ENCODE assay signal across 8 mouse cellular contexts in genomic region chr13:119462596-119463560, GRCm38 (mm10). TPM values are rescaled to one million over a fixed set of nuclear protein-coding genes. Genes with fewer than 3 reads are reported as not detected.
A peak's percentile ranks its signal among the peaks of the same experiment; 100 is the strongest.
DNase-seq lines count a peak whose midpoint lies in the region; ATAC-seq lines count a peak whose summit lies in the region.

Gene 4833420G17Rik (plus strand): TSS chr13:119462768.

- DNase-seq in adipocyte (ENCODE audit: low spot score) = peak; percentile 95
- peak; percentile 93 for DNase-seq in embryo, embryonic 10 days (ENCODE audit: low spot score)
- DNase-seq in gastrocnemius, postnatal 10 days = peak; percentile 88
- DNase-seq in induced T-regulatory cell, adult 2 months (ENCODE audit: low read depth) = peak; percentile 97
- DNase-seq in left cerebral cortex, adult 9 months (ENCODE audit: low spot score in 2 of 2) = peak; percentile 58 to 87
- DNase-seq in right cerebral cortex, postnatal 14 days = peak; percentile 82
- DNase-seq in urinary bladder, postnatal 36 days (ENCODE audit: low spot score in 2 of 2) = peak; percentile 82 to 87

- peak; percentile 94 for ATAC-seq in megakaryocyte progenitor cell, adult 5-6 weeks (replicated peaks; ENCODE audit: poor library complexity)

RNA-seq across cellular contexts. Expression of gene 4833420G17Rik, which starts in this region (rescaled TPM):
- 10 to 100 TPM in 1 of 2 experiments, 1 to 10 TPM in 1; 9.7 to 12.0 TPM for total RNA-seq in gastrocnemius, postnatal 10 days (2021)
- 57.9 and 62.6 TPM in 2 replicates for total RNA-seq in megakaryocyte progenitor cell, adult 5-6 weeks (2015)
- total RNA-seq in megakaryocyte progenitor cell, adult 5-6 weeks (2017) = 35.7 and 54.5 TPM in 2 replicates

Comparison
In these comparisons a context has a peak if more than half of its experiments do, and no peak if none do; other contexts are left out.
1. Peak in every context shown above with its lines: DNase-seq and ATAC-seq.